Mouse (Mus musculus) megakaryocyte-erythroid progenitor cell, adult 5-6 weeks (primary cell): Measurements from ENCODE around the gene Ghrhr. TPM values are rescaled to one million over a fixed set of nuclear protein-coding genes. Genes with fewer than 3 reads are reported as not detected.

Source experiments
- ATAC-seq: replicated peaks from 2 replicates; pipeline ENCODE4 v1.8.0; 2016; ENCODE audit warnings: mild to moderate bottlenecking, inconsistent platforms; ENCODE audit not compliant: severe bottlenecking, poor library complexity, low FRiP score, low TSS enrichment
- total RNA-seq, 2 experiments: library from RNA; stranded (forward) in 1 of 2; stranded (reverse) in 1 of 2; fragments of 200-1000, 215-1000 nt in 1 of 2; fragments of >200 nt in 1 of 2; fragmentation: Nextera tagmentation in 1 of 2; gene quantifications; 2 replicates each; pipeline ENCODE4 v1.2.3; 2014 to 2017

Gene Ghrhr
- total RNA-seq, 2 experiments from 2014 or later, result not detected

- no peak for ATAC-seq
Measured at GRCm38 (mm10) chr6:55350383-55350952, 25.6 kb upstream of the Ghrhr start.

DNA sequence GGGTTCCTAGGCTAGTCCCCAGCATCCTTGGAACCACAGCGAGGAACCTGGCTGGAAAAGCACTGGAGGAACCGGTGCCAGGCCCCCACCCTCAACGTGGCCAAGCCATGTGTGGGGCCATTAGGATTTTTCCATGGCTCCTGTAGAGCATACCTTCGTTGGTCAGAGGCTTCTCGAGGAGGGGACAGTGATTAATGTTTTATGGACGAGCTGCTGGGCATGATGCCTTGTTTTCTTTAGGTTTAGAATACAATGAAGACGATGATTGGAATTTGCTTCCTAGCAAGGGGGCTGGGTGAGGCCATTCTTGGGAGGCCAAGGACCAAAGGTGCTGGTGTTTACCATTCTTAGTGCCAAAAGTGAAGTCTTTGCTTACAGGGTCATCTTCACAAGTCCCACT is 24.4 kb upstream of the Ghrhr start:
- ATAC-seq, result no peak

DNA sequence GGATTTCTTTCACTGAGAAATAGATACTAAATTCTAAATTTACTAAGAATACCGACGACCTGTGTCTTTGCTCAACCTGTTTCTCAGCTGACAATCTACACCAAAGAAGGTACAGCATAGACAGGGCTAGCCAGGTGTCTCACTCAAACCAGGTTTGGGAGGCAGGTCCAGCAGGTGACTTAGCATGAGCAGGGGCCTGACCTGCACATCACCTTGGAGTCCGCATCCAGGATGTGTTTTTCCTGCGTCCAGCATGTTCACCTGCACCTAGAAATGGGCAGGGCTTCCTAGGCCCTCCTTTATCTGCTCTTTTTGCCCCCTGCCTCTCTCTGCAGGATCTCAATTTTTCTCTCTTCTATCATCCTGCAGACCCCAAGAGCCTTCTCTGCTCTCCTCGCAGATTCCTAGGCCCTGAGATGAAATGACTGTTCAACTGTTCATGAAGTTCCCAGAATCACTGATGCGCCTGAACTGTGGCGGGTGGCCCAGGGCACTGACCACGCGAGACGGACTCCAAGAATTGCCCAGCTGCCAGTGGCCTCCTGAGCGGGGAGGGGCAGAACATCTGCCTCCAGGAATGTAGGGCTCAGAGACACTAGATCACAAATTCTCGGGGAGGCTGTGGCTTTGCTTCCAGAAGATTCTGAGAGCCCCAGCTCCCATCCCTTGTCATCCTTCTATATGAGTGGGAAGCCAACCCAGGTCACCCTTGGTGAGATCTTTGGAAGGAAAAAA is 22.2 kb upstream of the Ghrhr start:
- no peak for ATAC-seq

- ATAC-seq, result no peak
Measured at GRCm38 (mm10) chr6:55354456-55355117, 21.5 kb upstream of the Ghrhr start.

- ATAC-seq, result no peak
Measured at GRCm38 (mm10) chr6:55355575-55355974, 20.5 kb upstream of the Ghrhr start.

- ATAC-seq, result peak; percentile 60
Measured at GRCm38 (mm10) chr6:55356017-55356703, 19.9 kb upstream of the Ghrhr start.

GRCm38 (mm10) chr6:55356976-55357635 is 19.0 kb upstream of the Ghrhr start:
- ATAC-seq, result no peak

DNA sequence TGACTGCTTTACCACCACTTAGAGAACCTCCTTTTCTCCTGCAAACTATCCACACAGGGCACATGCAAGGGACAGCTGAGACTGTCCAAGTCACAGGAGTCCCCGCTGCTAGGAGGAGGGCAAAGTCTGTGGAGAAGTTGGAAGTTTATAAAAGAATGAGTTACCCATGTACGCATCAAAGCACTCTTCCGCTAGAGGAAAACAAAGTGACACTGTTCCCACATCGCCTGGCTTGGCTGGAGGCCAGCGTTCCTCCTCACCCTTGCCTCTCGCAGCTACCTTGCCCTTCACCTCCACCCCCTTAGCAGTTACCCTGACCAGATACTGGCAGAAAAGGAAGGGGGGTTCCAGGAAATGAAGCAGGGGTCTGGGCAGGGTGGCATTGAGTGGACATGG is 18.5 kb upstream of the Ghrhr start:
- no peak for ATAC-seq

GRCm38 (mm10) chr6:55358731-55359143 is 17.4 kb upstream of the Ghrhr start:
- peak; percentile 80 for ATAC-seq

GRCm38 (mm10) chr6:55362663-55363062 is 13.4 kb upstream of the Ghrhr start:
- no peak for ATAC-seq

- ATAC-seq, result peak; percentile 92
Measured at GRCm38 (mm10) chr6:55367126-55367525, 9.0 kb upstream of the Ghrhr start.

DNA sequence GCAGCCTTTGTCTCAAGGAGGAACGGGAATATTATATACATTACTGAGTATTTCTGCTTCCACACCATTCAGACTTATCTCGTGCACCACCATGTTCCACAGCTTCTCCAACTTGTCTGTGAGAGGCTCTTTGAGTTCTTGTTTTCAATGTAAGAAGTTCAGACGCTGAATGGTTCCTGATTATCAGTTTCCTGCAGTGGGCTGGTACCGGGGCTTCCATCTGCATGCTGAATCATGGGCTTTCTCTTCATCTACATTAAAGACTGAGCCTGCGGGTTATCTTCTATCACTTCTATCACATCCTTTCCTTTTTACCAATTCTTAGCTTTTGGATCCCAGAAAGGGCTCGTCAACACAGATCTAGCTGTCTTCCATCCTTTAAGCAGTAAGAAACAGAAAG is 5.3 kb upstream of the Ghrhr start:
- peak; percentile 71 for ATAC-seq

GRCm38 (mm10) chr6:55376511-55376910 is 416 bp downstream of the Ghrhr start:
- ATAC-seq, result no peak

DNA sequence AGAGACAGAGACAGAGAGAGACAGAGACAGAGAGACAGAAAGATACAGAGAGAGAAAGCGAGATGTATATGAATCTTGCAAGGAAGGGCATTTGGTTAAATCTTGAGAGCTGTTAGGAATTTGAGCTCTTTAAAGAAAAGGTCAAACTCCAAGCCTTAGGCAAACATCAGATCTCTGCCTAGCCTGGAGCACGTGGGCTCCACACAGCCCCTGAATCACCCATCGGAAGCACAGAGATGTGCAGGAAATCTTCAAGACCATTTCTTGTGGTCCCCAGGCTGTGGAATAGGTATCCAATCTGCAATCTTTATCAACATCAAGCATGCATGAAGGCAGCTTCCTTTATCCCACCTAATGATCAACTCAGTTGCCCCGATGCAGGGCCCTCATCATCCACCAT is 1.4 kb downstream of the Ghrhr start:
- ATAC-seq, result no peak

DNA sequence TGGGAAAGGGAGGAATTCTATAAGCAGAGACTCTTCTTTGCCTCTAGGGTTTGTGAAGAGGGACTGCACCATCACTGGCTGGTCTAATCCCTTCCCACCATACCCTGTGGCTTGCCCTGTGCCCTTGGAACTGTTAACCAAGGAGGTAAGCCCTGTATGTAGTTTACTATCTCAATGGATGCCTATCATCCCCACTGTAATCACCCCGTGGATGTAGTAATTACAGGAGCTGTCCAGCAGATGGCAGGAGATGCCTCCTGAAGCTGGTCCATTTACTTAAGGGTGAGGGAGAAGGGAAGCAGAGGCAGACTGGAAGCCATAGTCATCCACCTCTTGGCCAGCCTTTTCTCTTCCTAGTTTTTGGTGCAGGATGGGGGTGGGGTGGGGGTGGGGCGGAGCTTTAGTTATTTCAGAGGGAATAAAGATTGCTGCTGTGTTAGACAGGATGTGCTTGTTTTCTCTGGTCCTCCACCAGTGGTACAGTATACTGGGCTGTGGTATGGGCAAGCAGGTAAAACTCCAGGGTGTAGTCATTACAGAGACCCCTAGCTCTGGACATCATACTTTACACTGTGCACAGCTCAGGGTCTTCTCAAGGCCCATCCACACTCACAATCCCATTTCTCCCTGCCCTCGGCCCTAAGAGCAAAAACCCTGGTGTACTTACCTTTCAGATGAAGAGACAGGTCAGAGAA is 3.7 kb downstream of the Ghrhr start:
- peak; percentile 68 for ATAC-seq

DNA sequence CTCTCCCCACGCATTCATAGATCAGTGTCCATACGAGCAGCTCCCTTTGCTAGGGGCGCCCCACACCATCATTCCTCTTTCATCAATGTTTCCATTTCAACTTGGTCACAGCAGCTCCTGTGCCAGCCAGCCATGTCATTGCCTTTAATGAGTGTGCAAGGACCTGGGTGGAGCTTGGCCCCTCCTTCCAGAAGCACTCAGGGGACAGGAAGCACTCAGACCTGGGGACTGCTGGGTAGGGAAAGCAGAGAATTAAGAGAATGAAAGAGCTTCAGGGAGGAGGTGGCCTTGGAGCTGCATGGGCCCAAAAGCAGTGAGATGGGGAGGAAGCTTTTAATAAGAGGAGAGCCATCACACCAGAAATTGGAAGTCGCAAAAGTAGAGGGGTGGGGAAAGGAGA is 5.9 kb downstream of the Ghrhr start:
- no peak for ATAC-seq

DNA sequence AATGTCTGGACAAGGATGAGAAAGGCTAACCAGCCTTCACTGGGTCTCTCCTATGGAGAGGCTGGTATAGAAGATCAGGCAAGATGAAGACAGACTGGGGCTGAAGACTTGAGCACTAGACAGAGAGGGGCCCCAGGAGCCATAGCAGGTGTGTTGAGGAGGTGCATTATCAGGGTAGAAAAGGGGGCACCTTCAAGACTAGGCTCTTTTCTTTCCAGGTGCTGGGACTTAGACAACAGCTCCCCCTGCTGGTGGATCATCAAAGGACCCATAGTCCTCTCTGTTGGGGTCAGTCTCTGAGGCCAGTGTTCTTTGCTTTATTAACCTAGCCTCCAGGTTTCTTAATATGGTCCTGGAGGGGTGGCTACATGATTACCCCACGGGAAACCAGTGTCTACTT is 7.8 kb downstream of the Ghrhr start:
- peak; percentile 69 for ATAC-seq

DNA sequence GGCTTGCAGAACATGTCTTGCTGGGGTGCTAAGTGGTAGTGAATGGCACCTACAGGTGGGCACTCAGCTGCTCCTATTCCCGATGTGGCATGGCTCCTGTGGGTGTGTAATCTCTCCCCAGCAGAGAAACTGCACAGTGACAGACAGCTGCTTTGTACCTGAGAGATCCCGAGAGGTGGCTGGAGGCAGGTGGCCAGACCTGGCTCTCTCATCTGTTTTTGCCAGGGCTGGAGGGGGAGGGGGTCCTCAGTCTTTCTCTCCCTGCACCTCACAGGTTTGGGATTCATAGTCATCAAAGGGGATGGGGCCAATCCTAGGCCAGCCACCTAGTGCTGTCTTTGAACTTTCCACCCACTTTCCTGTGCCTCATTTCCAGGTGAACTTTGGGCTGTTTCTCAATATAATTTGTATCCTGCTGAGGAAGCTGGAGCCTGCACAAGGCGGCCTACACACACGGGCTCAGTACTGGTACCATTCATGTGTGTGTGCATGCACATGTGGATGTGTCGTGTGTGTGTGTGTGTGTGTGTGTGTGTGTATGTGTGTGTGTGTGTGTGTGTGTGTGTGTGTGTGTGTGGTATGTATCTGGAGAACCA is 8.4 kb downstream of the Ghrhr start:
- ATAC-seq, result no peak
